In genomic region chr12:113075063-113075454, GRCm38 (mm10) we compare ENCODE assay signal across 8 mouse cellular contexts. TPM values are rescaled to one million over a fixed set of nuclear protein-coding genes. Genes with fewer than 3 reads are reported as not detected.
DNase-seq lines count a peak whose midpoint lies in the region; ATAC-seq and TF ChIP-seq lines count a peak whose summit lies in the region.

No protein-coding gene starts in this region.

- H3K4me3 ChIP-seq in gastrocnemius, adult 2 months, result peak overlapping the region; percentile 85
- H3K4me3 ChIP-seq in hindbrain, postnatal 0 days (ENCODE audit: low read length), result peak overlapping the region; percentile 36
- H3K4me3 ChIP-seq in left cerebral cortex, adult 2 months, result peak overlapping the region; percentile 59

- 3% methylated on average over 10 of the region's 10 CpGs for WGBS in hindbrain, postnatal 0 days

- peak; percentile 85 for ATAC-seq in hindbrain, postnatal 0 days
- ATAC-seq in megakaryocyte, adult 5-6 weeks (ENCODE audit: poor library complexity, severe bottlenecking), result peak; percentile 92

- peak; percentile 67 for DNase-seq in WW6 (ENCODE audit: low read depth, low spot score)
- DNase-seq in cerebellum, postnatal 4 days (ENCODE audit: low spot score in 2 of 2), result peak; percentile 78 to 92
- peak; percentile 89 for DNase-seq in gastrocnemius, adult 2 months
- DNase-seq in hindbrain, postnatal 0 days (ENCODE audit: low spot score), result peak; percentile 95
- DNase-seq in left cerebral cortex, adult 2 months (ENCODE audit: extremely low spot score in 1 of 2, low spot score in 2 of 2), result peak; percentile 82 to 87
- peak; percentile 84 to 86 for DNase-seq in right cerebral cortex, adult 2 months (ENCODE audit: low spot score in 2 of 2)
- peak; percentile 87 for DNase-seq in urinary bladder, postnatal 14 days (ENCODE audit: low spot score)

- peak overlapping the region; percentile 90 for H3K4me2 ChIP-seq in hindbrain, postnatal 0 days (ENCODE audit: low read depth, low read length)

- no peaks in the 10 kb centered on the region for H3K27me3 ChIP-seq in hindbrain, postnatal 0 days (ENCODE audit: insufficient read depth, low read length)

- TF ChIP-seq CTCF in gastrocnemius, adult 2 months (IDR thresholded peaks at IDR 0.05), result peak; percentile 99; the same call in 1 of the 2 replicates
- peak; percentile 99 for TF ChIP-seq CTCF in hindbrain, postnatal 0 days (IDR thresholded peaks at IDR 0.05; ENCODE audit: low read depth)
- peak; percentile 98 for TF ChIP-seq CTCF in left cerebral cortex, adult 2 months (IDR thresholded peaks at IDR 0.05)

- no peaks in the 10 kb centered on the region for H3K9me3 ChIP-seq in hindbrain, postnatal 0 days (ENCODE audit: low read length)

- intact Hi-C loops in gastrocnemius, adult 2 months (cut with DNase I), result loop anchor here (2.0 to 5.0 kb wide), 2 partner anchors 70 to 118 kb away; no protein-coding TSS in a partner anchor
- intact Hi-C loops in left cerebral cortex, adult 2 months (cut with DNase I), result loop anchor here (2.0 to 5.0 kb wide), 4 partner anchors 24 to 118 kb away; partner anchors contain the start of genes Mta1 and Pacs2

- H3K36me3 ChIP-seq in hindbrain, postnatal 0 days (ENCODE audit: insufficient read depth, low read length), result peaks cover 9% of the 10 kb centered on the region

- H3K4me1 ChIP-seq in hindbrain, postnatal 0 days (ENCODE audit: insufficient read depth, low read length), result peaks cover 11% of the 10 kb centered on the region; the same call in 1 of the 2 replicates

- peak overlapping the region; percentile 93 for H3K27ac ChIP-seq in gastrocnemius, adult 2 months
- H3K27ac ChIP-seq in hindbrain, postnatal 0 days, result peak overlapping the region; percentile 97
- H3K27ac ChIP-seq in left cerebral cortex, adult 2 months, result peak overlapping the region; percentile 95

- H3K9ac ChIP-seq in hindbrain, postnatal 0 days (replicated peaks; ENCODE audit: low read length), result peak overlapping the region; percentile 73

RNA-seq across cellular contexts. Expression of gene Tex22, which starts 0.8 kb away (rescaled TPM):
- not detected for total RNA-seq in gastrocnemius, adult 2 months (2021)
- total RNA-seq in hindbrain, postnatal 0 days (2014; rRNA removed), result 0.73 and 1.8 TPM in 2 replicates
- not detected in 2 replicates for polyA plus RNA-seq in hindbrain, postnatal 0 days (2015; fragmentation: Nextera tagmentation; extraction: Ambion mirVana)
- total RNA-seq in left cerebral cortex, adult 2 months (2021), result under 1 TPM; 0.42 to 0.45 TPM
- total RNA-seq in megakaryocyte, adult 5-6 weeks (2015), result 0.25 TPM in 1 of 2 replicates, not detected in the other
- 0.88 TPM in 1 of 2 replicates, not detected in the other for total RNA-seq in megakaryocyte, adult 5-6 weeks (2017)

RNA-seq across cellular contexts. Expression of gene Mta1, which starts 23.0 kb away (rescaled TPM):
- total RNA-seq in gastrocnemius, adult 2 months (2021), result 10 to 100 TPM; 36.2 to 41.5 TPM
- 57.6 and 65.0 TPM in 2 replicates for total RNA-seq in hindbrain, postnatal 0 days (2014; rRNA removed)
- polyA plus RNA-seq in hindbrain, postnatal 0 days (2015; fragmentation: Nextera tagmentation; extraction: Ambion mirVana), result 13.1 and 13.5 TPM in 2 replicates
- 10 to 100 TPM; 72.9 to 76.5 TPM for total RNA-seq in left cerebral cortex, adult 2 months (2021)
- 32.0 and 35.5 TPM in 2 replicates for total RNA-seq in megakaryocyte, adult 5-6 weeks (2015)
- 14.5 and 21.4 TPM in 2 replicates for total RNA-seq in megakaryocyte, adult 5-6 weeks (2017)

Comparison
In these comparisons a context has a peak if more than half of its experiments do, and no peak if none do; other contexts are left out.
1. Peak in every context shown above with its lines: DNase-seq, ATAC-seq, H3K4me3 ChIP-seq and H3K27ac ChIP-seq.